Mouse (Mus musculus): Measurements from ENCODE around the gene Bcl2l1.

- TF ChIP-seq CTCF (IDR thresholded peaks at IDR 0.05; ENCODE audit: insufficient read depth, low read length) (no peak), POLR2A (IDR thresholded peaks at IDR 0.05; ENCODE audit: borderline replicate concordance, extremely low read depth, low read depth, low read length) (no peak)
These were observed 60.0 kb downstream of the Bcl2l1 start for GRCm38 (mm10) chr2:152771571-152771970.

Data from lung, adult 2 months (tissue).